Mouse (Mus musculus) urinary bladder, postnatal 14 days (tissue): Measurements from ENCODE around the gene Ntn1.

Source experiments
- DNase-seq: peaks from one replicate; pipeline ENCODE4 v3.0.0; 2021; ENCODE audit warnings: low spot score

The Ntn1 gene

GRCm38 (mm10) chr11:68383519-68383918 lies 17.1 kb downstream of the Ntn1 start:
- DNase-seq = no peak

GRCm38 (mm10) chr11:68381833-68382232 lies 18.8 kb downstream of the Ntn1 start:
- no peak for DNase-seq

- DNase-seq = no peak
These were observed 19.3 kb downstream of the Ntn1 start for GRCm38 (mm10) chr11:68381318-68381717.

GRCm38 (mm10) chr11:68378946-68379764 lies 21.5 kb downstream of the Ntn1 start:
- no peak for DNase-seq

GRCm38 (mm10) chr11:68378419-68378818 lies 22.2 kb downstream of the Ntn1 start:
- no peak for DNase-seq

GRCm38 (mm10) chr11:68373105-68373504 lies 27.5 kb downstream of the Ntn1 start:
- no peak for DNase-seq

- no peak for DNase-seq
These were observed 29.0 kb downstream of the Ntn1 start for GRCm38 (mm10) chr11:68371609-68372008.

- DNase-seq = no peak
These were observed 43.7 kb downstream of the Ntn1 start for GRCm38 (mm10) chr11:68356901-68357300.

GRCm38 (mm10) chr11:68355561-68355960 lies 45.1 kb downstream of the Ntn1 start:
- no peak for DNase-seq

- no peak for DNase-seq
These were observed 45.8 kb downstream of the Ntn1 start for GRCm38 (mm10) chr11:68354848-68355247.

GRCm38 (mm10) chr11:68352236-68352635 lies 48.4 kb downstream of the Ntn1 start:
- DNase-seq = no peak

- DNase-seq = no peak
These were observed 51.8 kb downstream of the Ntn1 start for GRCm38 (mm10) chr11:68348851-68349250.

GRCm38 (mm10) chr11:68348083-68348482 lies 52.5 kb downstream of the Ntn1 start:
- no peak for DNase-seq

- DNase-seq = no peak
These were observed 53.1 kb downstream of the Ntn1 start for GRCm38 (mm10) chr11:68347508-68347907.

- DNase-seq = no peak
These were observed 54.5 kb downstream of the Ntn1 start for GRCm38 (mm10) chr11:68346099-68346498.

GRCm38 (mm10) chr11:68344221-68344620 lies 56.4 kb downstream of the Ntn1 start:
- no peak for DNase-seq

GRCm38 (mm10) chr11:68342761-68343160 lies 57.9 kb downstream of the Ntn1 start:
- DNase-seq = no peak

GRCm38 (mm10) chr11:68342003-68342400 lies 58.6 kb downstream of the Ntn1 start:
- DNase-seq = peak; percentile 33

GRCm38 (mm10) chr11:68341111-68342002 lies 59.3 kb downstream of the Ntn1 start:
- DNase-seq = peak; percentile 35

- no peak for DNase-seq
These were observed 60.3 kb downstream of the Ntn1 start for GRCm38 (mm10) chr11:68340366-68340765.

GRCm38 (mm10) chr11:68339856-68340255 lies 60.8 kb downstream of the Ntn1 start:
- no peak for DNase-seq

GRCm38 (mm10) chr11:68339331-68339730 lies 61.3 kb downstream of the Ntn1 start:
- DNase-seq = no peak

GRCm38 (mm10) chr11:68331676-68332265 lies 68.9 kb downstream of the Ntn1 start:
- no peak for DNase-seq
